Mouse (Mus musculus): ENCODE measurements around the gene Aprt.
A peak's percentile ranks its signal among the peaks of the same experiment; 100 is the strongest.
"Not testable (repeated sequence)": the region's sequence is repeated elsewhere in the genome, so short reads cannot be mapped to it uniquely, and the experiment has no call there.

The Aprt gene

DNA sequence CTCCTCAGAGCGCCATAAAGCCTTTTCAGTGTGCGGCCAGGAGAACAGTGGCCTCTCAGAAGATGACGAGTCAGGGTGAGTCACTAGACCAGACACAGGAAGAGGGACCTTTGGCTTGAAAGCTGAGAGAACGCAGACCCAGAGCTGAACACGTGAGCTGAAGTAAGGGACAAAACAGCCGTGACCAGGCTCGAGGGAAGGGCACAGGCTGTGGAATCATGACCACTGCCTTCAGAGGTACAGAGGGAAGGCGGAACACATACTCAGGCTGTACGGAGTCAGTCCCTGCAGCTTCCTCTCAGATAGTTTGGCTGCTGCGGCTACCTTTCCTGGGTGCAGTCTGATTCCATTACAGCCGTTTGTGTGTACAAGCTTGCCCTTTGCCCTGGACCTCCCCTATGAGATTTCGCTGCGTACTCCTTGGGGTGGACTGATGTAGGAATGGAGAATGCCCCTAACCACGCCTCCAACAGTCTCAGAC is 8.7 kb upstream of the Aprt start:
- no peak for DNase-seq

- no peak for DNase-seq
Observed at GRCm38 (mm10) chr8:122584981-122585380, 8.3 kb upstream of the Aprt start.

DNA sequence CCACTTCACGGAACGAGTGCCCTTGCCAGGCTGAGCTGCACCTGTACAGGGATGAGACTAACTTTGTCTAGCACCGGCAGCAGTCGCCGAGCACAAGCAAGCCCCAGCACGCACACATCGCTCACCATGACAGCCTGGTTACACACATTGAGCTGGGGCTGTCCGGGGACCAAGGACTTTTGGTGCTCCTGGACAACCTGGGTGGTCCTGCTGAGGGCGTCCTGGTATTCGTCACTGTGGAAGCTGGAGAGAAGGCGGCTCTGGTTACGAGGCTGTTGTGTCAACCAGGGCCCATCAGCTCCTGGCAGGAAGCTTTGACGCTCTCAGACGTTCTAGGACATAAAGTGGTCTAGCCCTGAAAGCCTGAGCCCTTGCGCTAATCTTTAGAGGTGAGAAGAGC is 4.2 kb upstream of the Aprt start:
- DNase-seq: no peak

GRCm38 (mm10) chr8:122579196-122579595 is 2.5 kb upstream of the Aprt start:
- no peak for DNase-seq

DNA sequence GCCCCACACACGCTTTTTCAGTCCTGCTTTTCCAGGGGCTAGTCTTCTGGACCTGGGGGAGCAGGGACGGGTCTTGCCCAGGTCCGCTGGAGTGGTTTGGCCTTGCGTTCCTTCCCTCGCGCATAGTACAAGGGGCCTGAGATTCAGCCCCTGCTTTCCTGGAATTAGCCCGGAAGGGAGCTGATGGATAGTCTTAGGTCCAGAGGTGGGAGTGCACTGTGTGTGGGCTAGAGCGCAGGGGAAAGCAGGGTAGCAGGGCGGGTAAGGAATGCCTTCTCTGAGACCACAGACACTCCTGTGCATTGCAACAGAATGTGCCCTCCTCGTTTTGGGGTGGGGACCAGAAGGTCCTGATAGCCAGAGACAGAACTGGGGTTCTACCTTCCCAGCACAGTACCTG is 407 bp upstream of the Aprt start:
- DNase-seq: no peak

- peak; percentile 40 to 48 for DNase-seq
Observed at GRCm38 (mm10) chr8:122575735-122576647, 718 bp downstream of the Aprt start.

GRCm38 (mm10) chr8:122575286-122575685 is 1.4 kb downstream of the Aprt start:
- DNase-seq: no peak

GRCm38 (mm10) chr8:122574667-122575251 is 1.9 kb downstream of the Aprt start:
- DNase-seq: no peak

DNA sequence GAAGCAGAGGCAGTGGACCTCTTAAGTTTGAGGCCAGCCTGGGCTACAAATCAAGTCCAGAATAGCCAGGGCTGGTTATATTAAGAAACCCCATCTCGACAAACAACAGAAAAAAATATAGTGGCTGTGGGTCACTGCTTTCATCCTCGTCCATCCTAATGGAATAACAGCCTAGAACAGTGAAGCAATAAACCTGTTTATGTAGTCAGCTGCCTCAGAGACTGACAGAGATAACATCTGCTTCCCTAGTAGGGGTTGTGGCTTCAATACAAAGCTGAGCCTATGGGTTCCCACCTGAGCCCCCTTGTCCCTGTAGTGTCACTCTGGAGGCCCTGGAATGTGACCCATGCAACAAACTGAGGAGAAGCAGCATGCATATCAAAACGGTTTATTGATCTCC is 2.4 kb downstream of the Aprt start:
- no peak for DNase-seq

- DNase-seq: no peak
Observed at GRCm38 (mm10) chr8:122573577-122573976, 3.1 kb downstream of the Aprt start.

DNA sequence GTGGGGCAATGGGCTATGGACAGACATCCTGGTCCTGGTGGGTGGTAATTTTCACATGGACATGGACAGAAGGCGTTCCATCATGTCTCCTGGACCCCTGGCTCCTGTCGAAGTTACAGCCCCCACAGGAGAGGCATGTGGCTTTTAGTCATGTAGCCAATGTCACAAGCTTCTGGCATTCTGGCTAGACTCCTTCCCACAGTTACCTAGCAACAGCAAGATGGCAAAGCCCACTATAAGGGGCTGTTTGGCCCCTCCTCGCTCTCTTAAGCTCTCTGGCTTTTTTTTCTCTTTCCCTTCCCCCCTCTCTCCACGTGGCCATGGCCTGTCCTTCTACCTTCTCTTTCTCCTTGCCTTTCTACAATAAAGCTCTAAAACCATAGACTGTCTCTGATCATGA is 3.5 kb downstream of the Aprt start:
- not testable (repeated sequence) for DNase-seq

DNA sequence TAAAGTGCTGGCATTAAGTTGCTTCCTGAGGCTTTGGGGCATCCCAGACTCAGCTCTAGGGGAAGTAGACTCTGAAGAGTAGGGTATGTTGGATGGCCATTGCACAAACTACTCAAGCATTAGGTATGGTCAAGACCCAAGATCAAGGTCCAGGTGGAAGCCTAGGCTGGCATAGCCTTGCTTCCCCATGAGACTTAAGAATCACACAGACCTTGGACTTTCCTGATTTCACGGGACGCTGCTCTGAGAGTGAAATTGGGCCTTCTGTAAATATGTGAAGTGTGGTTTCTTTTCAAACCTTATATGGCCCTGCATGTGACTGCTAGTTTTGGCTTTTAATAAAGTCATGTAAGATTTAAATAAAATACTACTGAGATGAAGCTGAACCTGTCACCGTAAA is 4.0 kb downstream of the Aprt start:
- peak in 1 of 2 experiments; percentile 5 for DNase-seq

GRCm38 (mm10) chr8:122571750-122572267 is 4.9 kb downstream of the Aprt start:
- peak in 1 of 2 experiments; percentile 21 for DNase-seq

GRCm38 (mm10) chr8:122571153-122571552 is 5.6 kb downstream of the Aprt start:
- DNase-seq: peak; percentile 80 to 85

- no peak for DNase-seq
Observed at GRCm38 (mm10) chr8:122569996-122570395, 6.7 kb downstream of the Aprt start.

DNA sequence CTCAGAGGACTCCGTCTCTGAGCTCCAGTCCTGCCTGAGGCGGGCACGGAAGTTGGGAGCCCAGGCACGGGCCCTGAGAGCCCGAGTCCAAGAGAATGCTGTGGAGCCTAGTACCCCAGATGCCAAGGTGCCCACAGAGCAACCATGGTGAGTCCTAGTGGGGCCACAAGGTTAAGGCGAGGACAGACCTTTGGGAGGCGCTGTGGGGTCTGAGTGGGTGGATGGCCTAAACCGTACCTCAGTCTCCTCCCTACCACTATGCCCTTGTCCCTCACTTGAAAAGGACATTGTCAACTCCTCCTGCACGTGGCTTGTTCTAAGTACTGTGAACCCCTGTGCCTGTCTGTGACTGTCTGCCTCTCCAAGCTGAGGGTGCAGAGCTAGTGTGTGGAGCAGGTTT is 7.4 kb downstream of the Aprt start:
- DNase-seq: no peak

- no peak for DNase-seq
Observed at GRCm38 (mm10) chr8:122568881-122569309, 7.8 kb downstream of the Aprt start.

DNA sequence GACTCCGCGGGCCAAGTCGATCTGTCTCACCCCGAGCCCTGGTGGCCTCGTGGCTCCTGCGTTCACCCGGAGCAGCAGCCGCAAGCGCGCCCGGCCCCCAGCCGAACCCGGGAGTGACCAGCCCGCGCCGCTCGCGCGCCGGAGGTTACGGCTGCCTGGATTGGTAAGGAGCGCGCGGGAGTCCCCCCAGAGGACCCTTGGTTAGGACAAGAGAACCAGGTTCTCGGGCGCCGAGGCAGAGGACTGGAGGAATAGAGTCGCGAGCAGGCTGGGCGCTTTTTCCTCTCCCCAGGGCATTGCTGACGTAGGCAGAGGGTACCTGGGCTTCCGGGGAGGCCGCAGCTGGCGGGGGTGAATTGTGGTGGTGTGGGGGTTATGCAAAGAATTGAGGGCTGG is 8.6 kb downstream of the Aprt start:
- DNase-seq: no peak

DNA sequence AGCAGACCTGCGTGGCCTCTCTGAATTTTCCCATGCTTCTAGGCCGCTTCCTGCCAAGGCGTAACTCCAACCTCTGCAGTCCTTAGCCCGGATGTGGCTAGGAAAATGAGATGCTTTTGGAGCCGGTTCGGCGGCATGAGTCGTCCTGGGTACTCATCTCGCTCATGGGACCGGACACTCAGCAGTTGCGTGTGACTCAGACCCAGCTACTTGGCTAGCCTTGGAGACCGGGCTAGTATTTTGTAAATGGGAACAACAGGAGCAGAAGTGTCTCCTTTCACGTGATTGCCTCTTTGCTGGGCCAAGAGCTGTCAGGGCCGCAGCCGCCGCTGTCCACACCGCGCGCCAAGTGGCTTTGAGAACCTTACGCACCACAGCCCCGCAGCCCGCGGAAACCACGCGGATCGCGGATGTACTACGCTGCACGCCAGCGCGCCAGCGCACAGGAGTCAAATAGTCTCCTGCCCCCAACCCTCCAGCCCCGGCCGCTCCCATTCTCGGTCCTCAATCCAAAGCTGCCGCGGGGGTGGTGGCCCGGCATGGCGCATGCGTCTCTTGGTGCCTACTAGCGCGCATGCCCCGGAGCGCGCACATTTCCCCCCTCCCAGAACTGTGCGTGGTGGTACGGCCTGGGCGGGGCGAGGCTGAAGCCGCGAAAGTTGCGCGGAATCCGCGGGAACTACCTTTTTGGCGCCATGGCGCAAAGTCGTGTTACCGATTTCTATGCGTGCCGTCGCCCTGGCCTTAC is 9.2 kb downstream of the Aprt start, which contains the start of gene Cdt1:
TSS of gene Cdt1 (plus strand) at position 655 of the 748 bp plus-strand sequence.
- DNase-seq: peak; percentile 97 to 98

- peak; percentile 41 to 52 for DNase-seq
Observed at GRCm38 (mm10) chr8:122566766-122567165, 9.9 kb downstream of the Aprt start.

DNA sequence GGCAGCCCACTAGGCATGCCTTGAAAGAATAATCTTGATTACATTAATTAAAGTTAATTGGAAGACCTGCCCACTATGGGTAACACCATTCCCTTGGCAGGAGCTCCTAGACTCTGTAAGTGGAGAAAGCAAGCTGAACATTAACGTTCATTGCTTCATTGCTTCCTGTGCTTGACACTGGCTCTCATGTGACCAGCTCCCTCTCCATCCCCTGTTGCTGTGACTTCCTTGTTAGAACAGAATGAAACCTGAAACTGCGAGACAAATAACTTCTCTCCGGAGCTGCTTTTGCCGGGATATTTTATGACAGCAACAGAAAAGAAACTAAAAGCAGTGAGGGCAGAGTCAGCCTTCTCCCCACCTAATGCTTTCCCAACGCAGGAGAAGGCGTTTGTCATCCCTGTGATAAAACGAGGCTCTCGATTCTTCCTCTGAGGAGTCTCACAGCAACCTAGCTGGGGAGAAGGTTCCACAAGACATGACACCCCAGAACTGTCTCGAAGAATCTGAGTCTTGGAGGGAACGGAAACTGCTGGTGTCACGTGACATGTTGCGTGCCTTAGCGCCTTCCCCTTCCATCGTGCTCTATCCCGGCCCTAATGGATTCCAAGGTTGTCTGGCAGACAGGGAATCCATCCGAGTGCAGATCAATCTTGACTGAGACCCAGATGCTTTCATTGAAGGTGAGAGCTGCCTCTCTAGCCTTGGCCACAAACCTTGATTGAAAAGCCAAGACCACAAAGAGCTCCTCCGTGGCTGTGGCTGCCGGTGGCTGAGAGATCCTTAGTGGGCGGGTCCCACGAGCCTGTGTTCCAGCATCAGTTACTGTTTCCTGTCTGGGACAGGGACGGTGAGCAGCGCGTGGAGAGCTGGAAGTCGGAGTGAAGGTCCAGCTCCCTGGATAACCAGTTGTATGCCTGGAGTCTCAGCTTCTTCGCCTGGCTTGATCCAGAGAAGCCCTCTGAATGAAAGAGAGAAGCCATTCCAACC is 12.1 kb downstream of the Aprt start:
- DNase-seq: no peak

DNA sequence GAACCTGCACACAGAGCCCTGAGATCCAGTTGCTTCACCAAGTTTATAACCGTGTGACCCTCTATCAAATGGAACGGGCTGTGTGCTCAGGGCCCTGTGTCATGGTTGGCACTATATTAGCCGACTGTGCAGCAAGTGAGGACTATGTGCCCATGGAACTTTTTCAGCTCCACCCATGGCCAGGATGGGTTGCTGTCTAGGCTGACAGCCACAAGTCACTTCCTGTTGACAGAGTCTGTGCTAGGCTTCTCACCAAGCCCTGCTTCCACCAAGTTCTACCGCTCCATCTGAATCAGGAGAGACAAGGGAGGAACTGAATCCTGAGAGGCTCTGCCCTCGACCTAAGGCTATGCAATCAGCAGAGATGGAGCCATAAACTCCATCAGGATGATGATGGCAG is 15.5 kb downstream of the Aprt start:
- no peak for DNase-seq
